Mouse (Mus musculus): ENCODE data around the gene Rfx3.

DNA sequence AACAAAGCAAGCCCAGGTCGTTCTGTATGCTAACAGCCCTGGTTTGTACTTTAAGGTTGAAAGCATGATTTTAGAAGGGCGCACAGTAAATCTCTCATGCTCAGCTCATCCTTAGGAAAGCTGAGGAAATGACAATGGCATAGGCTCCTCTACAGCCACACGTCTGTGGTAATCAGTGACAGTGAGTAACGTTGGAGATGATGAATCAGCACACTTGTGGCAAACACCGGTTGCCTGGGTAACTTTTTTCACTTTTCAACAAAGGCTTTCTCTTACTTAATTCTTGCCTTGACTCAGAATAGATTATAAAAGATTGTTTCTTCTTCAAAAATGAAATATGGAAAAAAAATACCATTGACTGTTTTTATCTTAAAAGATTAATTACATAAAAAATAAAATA, 104.0 kb downstream of the Rfx3 start:
- TF ChIP-seq POLR2A (IDR thresholded peaks at IDR 0.05; ENCODE audit: insufficient read depth, low read depth, low read length) (no peak), CTCF (IDR thresholded peaks at IDR 0.05; ENCODE audit: insufficient read depth, low read depth, low read length) (no peak)

Data from olfactory bulb, adult 2 months (tissue).